Mouse (Mus musculus): ENCODE results near the gene Arhgef6. TPM values are rescaled to one million over a fixed set of nuclear protein-coding genes. Genes with fewer than 3 reads are reported as not detected.

Arhgef6 gene
- total and polyA plus RNA-seq, 3 experiments: 1.1 to 3.3 TPM; not detected in 1

GRCm38 (mm10) chrX:57373543-57373942, 35.0 kb upstream of the Arhgef6 start:
- Histone ChIP-seq H3K9ac (ENCODE audit: control insufficient read depth, low read depth, low read length, poor library complexity, severe bottlenecking) (no peak overlapping the region), H3K9me3 (replicated peaks; ENCODE audit: insufficient read depth, low read length) (no peaks in the 10 kb centered on the region), H3K79me2 (ENCODE audit: control insufficient read depth, insufficient read depth, low read length, poor library complexity) (no peaks in the 10 kb centered on the region), H3K4me3 (ENCODE audit: control insufficient read depth in 1 of 2, insufficient read depth in 1 of 2, low read depth in 2 of 2, low read length in 2 of 2) (no peak overlapping the region), H3K36me3 (ENCODE audit: control insufficient read depth in 1 of 2, insufficient read depth in 2 of 2, low read length in 2 of 2) (peaks cover 0 to 1% of the 10 kb centered on the region in 2 experiments; a peak in 1 of 4 replicates), H3K27ac (ENCODE audit: control insufficient read depth, low read depth, low read length) (no peak overlapping the region), H3K4me1 (ENCODE audit: control insufficient read depth in 1 of 2, insufficient read depth in 2 of 2, low read length in 2 of 2) (no peaks in the 10 kb centered on the region), H3K27me3 (ENCODE audit: control insufficient read depth in 1 of 2, insufficient read depth in 2 of 2, low read length in 2 of 2) (no peaks in the 10 kb centered on the region)
- no peak for DNase-seq (ENCODE audit: low read depth, low spot score)
- TF ChIP-seq EP300 (IDR thresholded peaks at IDR 0.05; ENCODE audit: low read depth in 1 of 2, low read length in 2 of 2) (no peak), TAL1 (IDR thresholded peaks at IDR 0.05; ENCODE audit: low read length) (peak; percentile 13; the same call in 1 of the 2 replicates)

- Histone ChIP-seq H3K4me3 (ENCODE audit: control insufficient read depth in 1 of 2, insufficient read depth in 1 of 2, low read depth in 2 of 2, low read length in 2 of 2) (no peak overlapping the region), H3K36me3 (ENCODE audit: control insufficient read depth in 1 of 2, insufficient read depth in 2 of 2, low read length in 2 of 2) (no peaks in the 10 kb centered on the region; a peak in 1 of 4 replicates), H3K27ac (ENCODE audit: control insufficient read depth, low read depth, low read length) (no peak overlapping the region), H3K4me1 (ENCODE audit: control insufficient read depth in 1 of 2, insufficient read depth in 2 of 2, low read length in 2 of 2) (no peaks in the 10 kb centered on the region), H3K79me2 (ENCODE audit: control insufficient read depth, insufficient read depth, low read length, poor library complexity) (no peaks in the 10 kb centered on the region), H3K9ac (ENCODE audit: control insufficient read depth, low read depth, low read length, poor library complexity, severe bottlenecking) (no peak overlapping the region), H3K27me3 (ENCODE audit: control insufficient read depth in 1 of 2, insufficient read depth in 2 of 2, low read length in 2 of 2) (no peaks in the 10 kb centered on the region), H3K9me3 (replicated peaks; ENCODE audit: insufficient read depth, low read length) (no peaks in the 10 kb centered on the region)
- TF ChIP-seq EP300 (IDR thresholded peaks at IDR 0.05; ENCODE audit: low read depth in 1 of 2, low read length in 2 of 2) (no peak), MAX (IDR thresholded peaks at IDR 0.05; ENCODE audit: low read length) (no peak), ELF1 (IDR thresholded peaks at IDR 0.05; ENCODE audit: low read depth, low read length) (no peak), USF2 (IDR thresholded peaks at IDR 0.05; ENCODE audit: borderline replicate concordance in 1 of 2, insufficient read depth in 1 of 2, low read depth in 1 of 2, low read length in 2 of 2) (no peak), JUND (IDR thresholded peaks at IDR 0.05; ENCODE audit: low read depth, low read length) (no peak), SMC3 (IDR thresholded peaks at IDR 0.05; ENCODE audit: low read depth, low read length) (no peak), GATA1 (IDR thresholded peaks at IDR 0.05; ENCODE audit: low read depth, low read length) (no peak), MEF2A (IDR thresholded peaks at IDR 0.05; ENCODE audit: extremely low read depth, insufficient replicate concordance, low read depth, low read length, poor library complexity, severe bottlenecking) (no peak), MAZ (IDR thresholded peaks at IDR 0.05; ENCODE audit: low read depth, low read length) (no peak), MXI1 (IDR thresholded peaks at IDR 0.05; ENCODE audit: low read depth, low read length) (no peak), ZNF384 (IDR thresholded peaks at IDR 0.05; ENCODE audit: low read depth, low read length) (no peak), E2F4 (IDR thresholded peaks at IDR 0.05; ENCODE audit: borderline replicate concordance, low read depth, low read length) (no peak), BHLHE40 (IDR thresholded peaks at IDR 0.05; ENCODE audit: borderline replicate concordance, low read depth, low read length) (no peak), CHD2 (IDR thresholded peaks at IDR 0.05; ENCODE audit: low read length) (no peak), TCF12 (IDR thresholded peaks at IDR 0.05; ENCODE audit: low read depth, low read length) (no peak), RAD21 (IDR thresholded peaks at IDR 0.05; ENCODE audit: low read depth, low read length) (no peak), SIN3A (IDR thresholded peaks at IDR 0.05; ENCODE audit: low read length) (no peak), POLR2AphosphoS5 (IDR thresholded peaks at IDR 0.05; ENCODE audit: borderline replicate concordance, low read depth, low read length) (no peak), TBP (IDR thresholded peaks at IDR 0.05; ENCODE audit: low read depth, low read length) (no peak)
- no peak for DNase-seq (ENCODE audit: low read depth, low spot score)
These were observed 34.4 kb upstream of the Arhgef6 start for GRCm38 (mm10) chrX:57372965-57373364.

Measured in MEL (cell line).